Mouse (Mus musculus) lung, postnatal 0 days (tissue): ENCODE data around the gene B3glct. TPM values are rescaled to one million over a fixed set of nuclear protein-coding genes. Genes with fewer than 3 reads are reported as not detected.

Experiments used
- ATAC-seq: fragments of 200-750 bp; cut with Nextera tagmentation; 2 replicates; pipeline ENCODE4 v1.8.0; 2017; ENCODE audit warnings: moderate library complexity
- DNase-seq: peaks from one replicate; pipeline ENCODE4 v3.0.0-alpha.2; 2016; ENCODE audit warnings: low spot score
- H3K27ac ChIP-seq: fragments of 300-500 bp; sonication (generic); 2 replicates; pipeline ENCODE4 v1.5.1; 2014; ENCODE audit warnings: antibody characterized with exemption, mild to moderate bottlenecking, low read length, mixed read lengths
- H3K27me3 ChIP-seq: fragments of 300-500 bp; sonication (generic); replicated peaks from 2 replicates; pipeline ENCODE4 v1.6.1; 2014; ENCODE audit warnings: low read length, mixed read lengths; ENCODE audit not compliant: insufficient read depth
- H3K36me3 ChIP-seq: fragments of 300-500 bp; sonication (generic); 2 replicates; pipeline ENCODE4 v1.6.1; 2014; ENCODE audit warnings: low read length, mixed read lengths; ENCODE audit not compliant: insufficient read depth
- H3K4me1 ChIP-seq: fragments of 300-500 bp; sonication (generic); 2 replicates; pipeline ENCODE4 v1.6.1; 2014; ENCODE audit warnings: antibody characterized with exemption, low read depth, low read length, mixed read lengths; ENCODE audit not compliant: insufficient read depth
- H3K4me2 ChIP-seq: fragments of 300-500 bp; sonication (generic); replicated peaks from 2 replicates; pipeline ENCODE4 v1.6.1; 2014; ENCODE audit warnings: low read depth, mild to moderate bottlenecking, low read length, moderate library complexity, mixed read lengths
- H3K4me3 ChIP-seq: fragments of 300-500 bp; sonication (generic); 2 replicates; pipeline ENCODE4 v1.5.1; 2014; ENCODE audit warnings: low read depth, low read length
- H3K9ac ChIP-seq: fragments of 300-500 bp; sonication (generic); replicated peaks from 2 replicates; pipeline ENCODE4 v1.6.1; 2014; ENCODE audit warnings: low read depth, mild to moderate bottlenecking
- H3K9me3 ChIP-seq: fragments of 300-500 bp; sonication (generic); 2 replicates; pipeline ENCODE4 v1.6.1; 2016; ENCODE audit warnings: low read length, mixed read lengths
- CTCF ChIP-seq: IDR thresholded peaks from 2 replicates; pipeline ENCODE4 v1.5.1; 2016; ENCODE audit warnings: antibody characterized with exemption, mild to moderate bottlenecking
- EP300 ChIP-seq: IDR thresholded peaks from 2 replicates; pipeline ENCODE4 v1.6.1; 2016; ENCODE audit warnings: antibody characterized with exemption, mild to moderate bottlenecking, control low read depth
- WGBS: fragments of 180-500 bp; shearing (Covaris S2); extraction: QIAGEN DNeasy Blood & Tissue Kit; methylation state at CpG from one replicate; pipeline ENCODE4 v1.1.7; 2014; 5-methylcytosine and 5-hydroxymethylcytosine counted together
- polyA plus RNA-seq: library from polyadenylated mRNA; unstranded; fragments of >200 nt; fragmentation: Nextera tagmentation; extraction: Ambion mirVana; gene quantifications from 2 replicates; pipeline ENCODE4 v1.2.1, GENCODE M21; 2015

B3glct gene
- polyA plus RNA-seq, 1 experiment from 2014 or later: 5.0 TPM

DNA sequence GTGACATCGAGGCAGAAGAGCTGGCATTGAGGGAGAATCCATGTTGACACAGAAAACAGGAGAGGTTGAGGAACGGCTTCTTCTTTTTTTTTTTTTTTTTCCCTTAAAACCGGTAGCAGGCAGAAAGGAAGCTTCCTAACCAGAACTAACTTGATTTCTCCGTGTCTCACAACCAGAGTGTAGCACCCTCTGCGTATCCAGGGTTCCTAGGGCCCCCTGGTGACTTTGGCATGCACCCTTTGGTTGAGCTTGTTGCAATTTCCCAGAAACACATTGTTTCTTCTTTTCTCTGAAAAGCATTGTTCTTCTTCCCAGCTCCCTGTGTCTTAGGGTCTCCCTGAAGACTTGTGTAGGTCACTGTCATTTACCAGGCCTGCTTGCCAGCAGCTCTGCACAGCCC, 73.8 kb downstream of the B3glct start:
- no peak overlapping the region for H3K27ac ChIP-seq
- TF ChIP-seq CTCF (no peak), EP300 (no peak)
- no peaks in the 10 kb centered on the region for H3K36me3 ChIP-seq
- no peak for ATAC-seq
- no peaks in the 10 kb centered on the region for H3K27me3 ChIP-seq
- no peaks in the 10 kb centered on the region for H3K9me3 ChIP-seq
- H3K4me3 ChIP-seq: no peak overlapping the region
- no peak overlapping the region for H3K9ac ChIP-seq
- WGBS: 82% methylated on average over 5 of the region's 5 CpGs
- no peaks in the 10 kb centered on the region for H3K4me1 ChIP-seq
- no peak overlapping the region for H3K4me2 ChIP-seq
- DNase-seq: no peak

DNA sequence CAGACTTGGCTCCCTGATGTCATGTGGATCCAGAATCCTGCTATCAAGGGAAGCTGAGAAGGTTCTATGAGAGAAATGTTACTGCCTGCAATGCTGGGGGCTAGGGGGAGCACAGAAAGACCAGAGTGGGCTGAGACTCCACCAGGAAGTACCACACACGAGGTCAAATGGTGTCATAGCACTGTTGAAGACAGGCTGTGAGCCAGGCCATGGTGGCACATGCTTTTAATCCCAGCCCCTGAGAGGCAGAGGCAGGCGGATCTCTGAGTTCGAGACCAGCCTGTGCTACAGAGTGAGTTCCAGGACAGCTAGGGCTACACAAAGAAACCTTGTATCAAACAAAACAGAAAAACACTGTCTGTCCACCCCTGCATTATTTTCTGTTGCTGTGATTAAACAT, 75.0 kb downstream of the B3glct start:
- Histone ChIP-seq H3K27me3 (no peaks in the 10 kb centered on the region), H3K4me1 (no peaks in the 10 kb centered on the region), H3K4me3 (no peak overlapping the region), H3K4me2 (no peak overlapping the region), H3K9me3 (no peaks in the 10 kb centered on the region), H3K27ac (no peak overlapping the region), H3K9ac (no peak overlapping the region), H3K36me3 (no peaks in the 10 kb centered on the region)
- DNase-seq (no peak), ATAC-seq (no peak)
- WGBS: 75% methylated on average over 3 of the region's 3 CpGs
- no peak for TF ChIP-seq CTCF

- Histone ChIP-seq H3K9me3 (no peaks in the 10 kb centered on the region), H3K4me3 (no peak overlapping the region), H3K27ac (no peak overlapping the region), H3K4me1 (no peaks in the 10 kb centered on the region), H3K36me3 (no peaks in the 10 kb centered on the region), H3K4me2 (no peak overlapping the region), H3K27me3 (no peaks in the 10 kb centered on the region), H3K9ac (no peak overlapping the region)
- DNase-seq (no peak), ATAC-seq (no peak)
- TF ChIP-seq CTCF (no peak), EP300 (no peak)
- 75% methylated on average over 8 of the region's 8 CpGs for WGBS
Measured at GRCm38 (mm10) chr5:149767116-149767515, 89.1 kb downstream of the B3glct start.

GRCm38 (mm10) chr5:149767651-149768301, 89.7 kb downstream of the B3glct start:
- Histone ChIP-seq H3K9me3 (no peaks in the 10 kb centered on the region), H3K27ac (no peak overlapping the region), H3K9ac (no peak overlapping the region), H3K27me3 (no peaks in the 10 kb centered on the region), H3K4me3 (no peak overlapping the region), H3K4me1 (no peaks in the 10 kb centered on the region), H3K4me2 (no peak overlapping the region), H3K36me3 (no peaks in the 10 kb centered on the region)
- ATAC-seq (no peak), DNase-seq (no peak)
- TF ChIP-seq EP300 (no peak), CTCF (no peak)
- 73% methylated on average over 5 of the region's 5 CpGs for WGBS

- Histone ChIP-seq H3K9me3 (no peaks in the 10 kb centered on the region), H3K4me2 (no peak overlapping the region), H3K4me1 (no peaks in the 10 kb centered on the region), H3K27ac (no peak overlapping the region), H3K4me3 (no peak overlapping the region), H3K27me3 (no peaks in the 10 kb centered on the region), H3K36me3 (no peaks in the 10 kb centered on the region), H3K9ac (no peak overlapping the region)
- TF ChIP-seq CTCF: no peak
- no peak for TF ChIP-seq EP300
- WGBS: 89% methylated on average over 8 of the region's 8 CpGs
- ATAC-seq (no peak), DNase-seq (no peak)
Measured at GRCm38 (mm10) chr5:149769666-149770065, 91.6 kb downstream of the B3glct start.

DNA sequence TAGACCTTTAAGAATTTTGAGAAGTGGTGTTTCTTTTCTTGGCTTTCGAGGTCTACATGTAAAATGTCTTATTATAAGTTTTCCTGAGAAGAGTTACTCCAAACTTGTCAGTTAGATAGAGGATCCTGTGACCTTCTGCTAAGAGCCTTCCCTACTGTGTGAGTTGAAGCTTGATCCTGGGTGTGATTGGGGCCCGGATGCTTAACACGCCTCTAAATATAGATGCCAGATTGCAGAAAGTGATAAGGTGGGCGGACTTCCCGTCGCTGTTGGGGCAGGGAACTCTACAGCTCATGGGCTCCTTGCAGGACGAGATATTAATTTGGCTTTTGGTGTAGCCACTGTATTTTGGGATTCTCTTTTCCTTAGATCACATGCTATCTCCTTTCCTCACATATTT, 98.0 kb downstream of the B3glct start:
- no peak for DNase-seq
- Histone ChIP-seq H3K4me3 (no peak overlapping the region), H3K9ac (no peak overlapping the region), H3K4me2 (no peak overlapping the region), H3K9me3 (no peaks in the 10 kb centered on the region), H3K36me3 (no peaks in the 10 kb centered on the region), H3K27me3 (no peaks in the 10 kb centered on the region), H3K4me1 (no peaks in the 10 kb centered on the region), H3K27ac (no peak overlapping the region)
- 55% methylated on average over 7 of the region's 7 CpGs for WGBS
- TF ChIP-seq EP300 (no peak), CTCF (no peak)
- no peak for ATAC-seq

GRCm38 (mm10) chr5:149779740-149780139, 101.7 kb downstream of the B3glct start:
- DNase-seq (no peak), ATAC-seq (no peak)
- H3K27ac ChIP-seq: no peak overlapping the region
- H3K4me2 ChIP-seq: no peak overlapping the region
- H3K36me3 ChIP-seq: no peaks in the 10 kb centered on the region
- 91% methylated on average over 6 of the region's 6 CpGs for WGBS
- no peak overlapping the region for H3K4me3 ChIP-seq
- H3K27me3 ChIP-seq: no peaks in the 10 kb centered on the region
- no peaks in the 10 kb centered on the region for H3K9me3 ChIP-seq
- H3K4me1 ChIP-seq: no peaks in the 10 kb centered on the region
- TF ChIP-seq EP300: no peak
- no peak for TF ChIP-seq CTCF
- H3K9ac ChIP-seq: no peak overlapping the region
